Mouse (Mus musculus): ENCODE data around the gene Tmem161a.

GRCm38 (mm10) chr8:70181212-70181902, 9.2 kb downstream of the Tmem161a start:
- no peak for TF ChIP-seq CTCF (IDR thresholded peaks at IDR 0.05; ENCODE audit: low read depth, low read length)
- TF ChIP-seq POLR2A (IDR thresholded peaks at IDR 0.05; ENCODE audit: extremely low read depth, insufficient read depth, low read length): no peak
